Mouse (Mus musculus): ENCODE results near the gene Nrn1l. TPM values are rescaled to one million over a fixed set of nuclear protein-coding genes. Genes with fewer than 3 reads are reported as not detected.

Gene Nrn1l
- total RNA-seq, 1 experiment from 2014 or later = not detected

DNA sequence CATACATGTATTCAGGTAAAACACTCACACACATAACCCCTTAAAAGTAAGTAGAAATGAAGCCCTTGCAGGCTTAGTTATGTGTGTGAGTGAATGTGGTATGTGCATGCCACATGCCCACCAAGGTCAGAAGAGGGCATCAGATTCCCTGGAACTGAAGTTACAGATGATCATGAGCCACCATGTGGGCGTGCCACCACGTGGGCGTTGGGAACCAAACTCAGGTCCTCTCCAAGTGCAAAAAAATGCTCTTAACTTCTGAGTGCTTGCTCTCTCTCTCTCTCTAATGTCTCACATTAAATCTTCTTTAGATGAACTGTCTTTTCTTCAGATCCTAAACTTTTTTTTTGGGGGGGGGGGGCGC lies 44.9 kb downstream of the Nrn1l start, which contains the start of gene Psmb10:
Gene Psmb10 (minus strand): TSS at position 139 of the 364 bp plus-strand sequence.
- ATAC-seq (ENCODE audit: extremely low read depth, insufficient number of reproducible peaks, low FRiP score, poor library complexity, severe bottlenecking) = no peak

GRCm38 (mm10) chr8:105942026-105942425 lies 48.7 kb downstream of the Nrn1l start:
- ATAC-seq (ENCODE audit: extremely low read depth, insufficient number of reproducible peaks, low FRiP score, poor library complexity, severe bottlenecking) = no peak

- no peak for ATAC-seq (ENCODE audit: extremely low read depth, insufficient number of reproducible peaks, low FRiP score, poor library complexity, severe bottlenecking)
Measured at GRCm38 (mm10) chr8:105942542-105942941, 49.2 kb downstream of the Nrn1l start.

GRCm38 (mm10) chr8:105943321-105943739 lies 50.0 kb downstream of the Nrn1l start, which contains the start of gene Lcat:
TSS of gene Lcat (minus strand) at chr8:105943382.
- no peak for ATAC-seq (ENCODE audit: extremely low read depth, insufficient number of reproducible peaks, low FRiP score, poor library complexity, severe bottlenecking)

Other genes with a start within 250 kb of the Nrn1l start
- gene Carmil2, start 207.3 kb upstream of the Nrn1l start, total RNA-seq (2017) = 27.5 and 29.7 TPM in 2 replicates
- 28.7 and 29.8 TPM in 2 replicates for gene Acd, start 192.5 kb upstream of the Nrn1l start, total RNA-seq (2017)
- gene Pard6a, start 192.4 kb upstream of the Nrn1l start, total RNA-seq (2017) = 3.8 and 4.7 TPM in 2 replicates
- gene 4933405L10Rik, start 185.9 kb upstream of the Nrn1l start, total RNA-seq (2017) = not detected in 2 replicates
- 0.58 and 0.86 TPM in 2 replicates for gene Enkd1, start 185.4 kb upstream of the Nrn1l start, total RNA-seq (2017)
- gene Gfod2, start 134.9 kb upstream of the Nrn1l start, total RNA-seq (2017) = 1.6 and 3.6 TPM in 2 replicates
- gene Ranbp10, start 66.2 kb upstream of the Nrn1l start, total RNA-seq (2017) = 16.9 and 17.2 TPM in 2 replicates
- 1.3 and 1.5 TPM in 2 replicates for gene Tsnaxip1, start 65.8 kb upstream of the Nrn1l start, total RNA-seq (2017)
- 6.4 and 10.4 TPM in 2 replicates for gene Cenpt, start 40.3 kb upstream of the Nrn1l start, total RNA-seq (2017)
- gene Thap11, start 38.4 kb upstream of the Nrn1l start, total RNA-seq (2017) = 16.3 and 16.6 TPM in 2 replicates
- 18.9 and 23.7 TPM in 2 replicates for gene Nutf2, start 33.0 kb upstream of the Nrn1l start, total RNA-seq (2017)
- gene Edc4, start 12.7 kb upstream of the Nrn1l start, total RNA-seq (2017) = 53.4 and 54.1 TPM in 2 replicates
- gene Pskh1, start 6.9 kb downstream of the Nrn1l start, total RNA-seq (2017) = 16.8 and 17.8 TPM in 2 replicates
- 3.5 and 5.9 TPM in 2 replicates for gene Ctrl, start 40.3 kb downstream of the Nrn1l start, total RNA-seq (2017)
- 56.2 and 67.8 TPM in 2 replicates for gene Psmb10, start 44.9 kb downstream of the Nrn1l start, total RNA-seq (2017)
- not detected in 2 replicates for gene Lcat, start 49.8 kb downstream of the Nrn1l start, total RNA-seq (2017)
- 2.7 and 4.8 TPM in 2 replicates for gene Slc12a4, start 72.5 kb downstream of the Nrn1l start, total RNA-seq (2017)
- not detected in 2 replicates for gene Dpep3, start 85.9 kb downstream of the Nrn1l start, total RNA-seq (2017)
- gene Dus2, start 97.8 kb downstream of the Nrn1l start, total RNA-seq (2017) = 19.4 and 19.6 TPM in 2 replicates
- gene Dpep2nb, start 112.4 kb downstream of the Nrn1l start, total RNA-seq (2017) = not detected in 2 replicates
- 7.2 and 7.7 TPM in 2 replicates for gene Ddx28, start 118.3 kb downstream of the Nrn1l start, total RNA-seq (2017)
- gene Nfatc3, start 165.3 kb downstream of the Nrn1l start, total RNA-seq (2017) = 104 and 107 TPM in 2 replicates
- gene Esrp2, start 243.4 kb downstream of the Nrn1l start, total RNA-seq (2017) = 0.25 TPM in 1 of 2 replicates, not detected in the other

Data from neutrophil, adult 5-6 weeks (primary cell).